Mouse (Mus musculus) G1E-ER4 (cell line): ENCODE measurements around the gene Scnn1a. TPM values are rescaled to one million over a fixed set of nuclear protein-coding genes. Genes with fewer than 3 reads are reported as not detected.

Experiments
- GATA1 ChIP-seq: IDR thresholded peaks from one replicate; pipeline ENCODE4 v1.8.0; 2012; ENCODE audit warnings: low read length, inconsistent platforms
- polyA plus RNA-seq: library from polyadenylated mRNA; stranded (reverse); fragments of >175 nt; gene quantifications from 2 replicates; pipeline ENCODE4 v1.2.3, GENCODE M21; 2012

Gene Scnn1a
- not detected in 2 replicates for polyA plus RNA-seq

DNA sequence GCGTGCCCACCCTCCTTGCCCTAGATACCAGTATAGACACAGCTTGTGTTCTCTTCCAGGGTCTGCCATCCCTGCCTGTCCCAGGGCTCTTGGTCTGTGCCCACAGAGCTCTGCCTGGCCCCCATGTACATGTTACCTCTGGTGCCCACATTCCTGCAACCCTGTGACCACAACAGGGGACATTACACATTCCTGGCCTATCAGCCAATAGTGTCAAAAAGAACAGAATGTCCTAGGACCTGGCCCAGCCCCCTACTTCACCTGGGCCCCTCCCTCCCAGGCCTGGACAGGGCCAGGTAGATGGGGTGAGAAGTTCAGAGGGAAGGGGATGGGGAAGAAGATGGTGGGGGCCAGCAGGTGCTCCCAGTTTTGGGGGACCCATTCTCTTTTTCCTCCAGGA, at the start of gene Scnn1a:
Gene Scnn1a (plus strand): TSS at position 337 of the 400 bp plus-strand sequence.
- TF ChIP-seq GATA1, result no peak

DNA sequence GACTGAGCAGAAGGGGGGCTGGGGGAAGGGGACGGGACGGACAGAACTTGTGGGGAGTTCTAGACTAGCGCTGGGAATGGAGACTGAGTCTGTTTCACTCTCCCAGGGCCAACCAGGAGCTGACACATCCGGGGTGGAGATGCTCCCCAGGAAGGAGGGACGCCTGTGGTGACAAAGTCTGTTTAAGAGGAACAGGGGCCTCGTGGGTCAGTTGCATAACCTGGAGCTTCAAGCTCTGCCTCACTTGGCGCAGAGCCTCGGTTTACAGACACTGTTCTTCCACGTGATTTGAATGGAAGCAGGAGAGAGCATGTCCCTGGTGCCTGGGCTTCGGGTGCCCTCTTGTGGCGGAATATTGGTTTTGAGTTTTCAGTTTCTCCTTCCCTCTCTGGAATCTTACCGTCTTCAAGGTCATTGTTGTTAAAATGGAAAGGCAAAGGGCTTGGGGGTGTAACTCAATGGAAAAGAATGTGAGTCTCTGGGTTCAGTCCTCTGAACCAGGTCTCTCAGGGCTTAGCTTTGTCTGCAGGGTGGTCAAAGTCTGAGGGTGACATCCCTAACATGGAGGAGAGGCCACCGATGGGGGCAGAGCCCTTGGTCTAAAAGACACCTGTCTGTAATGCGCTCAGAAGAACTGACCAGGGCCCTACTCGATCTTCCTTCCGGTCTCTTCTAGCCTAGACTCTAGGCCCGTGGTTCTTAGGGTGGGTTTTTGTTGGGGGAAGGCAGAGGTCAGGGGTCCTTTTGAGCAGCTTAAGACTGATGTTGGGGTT, 48.8 kb upstream of the Scnn1a start:
- TF ChIP-seq GATA1, result no peak

DNA sequence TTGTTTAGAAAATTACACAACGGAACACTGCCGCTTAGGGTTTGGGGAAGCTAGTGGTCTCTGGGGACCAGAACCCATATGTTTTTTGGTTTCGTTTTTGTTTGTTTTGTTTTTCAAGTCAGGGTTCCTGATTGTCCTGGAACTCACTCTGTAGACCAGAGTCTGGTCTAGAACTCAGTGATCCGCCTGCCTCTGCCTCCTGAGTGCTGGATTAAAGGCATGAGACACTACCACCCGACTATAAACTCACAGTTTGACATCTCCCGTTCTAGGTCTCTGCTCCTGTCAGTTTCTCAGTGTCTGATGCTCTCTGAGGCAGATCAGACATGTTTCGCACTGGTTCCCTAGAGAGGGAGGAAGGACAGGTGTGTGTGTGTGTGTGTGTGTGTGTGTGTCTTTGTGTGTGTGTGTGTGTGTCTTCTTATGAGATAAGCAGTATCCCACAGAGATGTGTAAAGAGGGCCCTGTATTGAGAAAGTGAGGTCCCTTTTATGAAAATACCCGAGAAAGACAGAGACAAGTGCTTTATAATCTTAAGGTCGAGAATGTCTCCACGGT, 48.2 kb upstream of the Scnn1a start:
- TF ChIP-seq GATA1, result no peak

DNA sequence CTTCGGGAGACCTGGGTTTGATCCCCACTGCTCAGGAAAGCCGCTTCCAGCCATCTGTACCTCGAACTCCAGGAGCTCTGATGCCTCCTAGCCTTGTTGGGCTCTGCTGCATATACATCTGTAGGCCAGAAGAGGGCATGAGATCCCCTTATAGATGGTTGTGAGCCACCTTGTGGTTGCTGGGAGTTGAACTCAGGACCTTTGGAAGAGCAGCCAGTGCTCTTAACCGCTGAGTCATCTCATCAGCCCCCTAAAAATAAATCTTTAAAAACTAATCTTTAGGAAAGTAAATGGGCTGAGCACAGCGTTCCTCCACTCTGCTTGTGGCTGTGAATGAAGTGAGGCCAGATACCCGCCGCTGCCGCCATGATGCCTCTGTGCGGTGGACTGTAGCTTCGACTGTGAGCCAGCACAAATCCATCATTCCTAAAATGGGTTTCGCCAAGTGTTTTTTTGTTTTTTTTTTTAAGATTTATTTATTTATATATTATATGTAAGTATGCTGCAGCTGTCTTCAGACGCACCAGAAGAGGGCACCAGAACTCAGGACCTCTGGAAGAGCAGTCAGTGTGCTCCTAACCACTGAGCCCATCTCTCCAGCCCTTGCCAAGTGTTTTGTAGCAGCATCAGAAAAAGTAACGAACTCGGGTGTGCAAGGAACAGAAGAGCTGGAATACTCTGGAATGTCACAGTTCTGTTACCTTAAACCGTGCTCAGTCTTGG, 45.5 kb upstream of the Scnn1a start:
- TF ChIP-seq GATA1, result no peak

DNA sequence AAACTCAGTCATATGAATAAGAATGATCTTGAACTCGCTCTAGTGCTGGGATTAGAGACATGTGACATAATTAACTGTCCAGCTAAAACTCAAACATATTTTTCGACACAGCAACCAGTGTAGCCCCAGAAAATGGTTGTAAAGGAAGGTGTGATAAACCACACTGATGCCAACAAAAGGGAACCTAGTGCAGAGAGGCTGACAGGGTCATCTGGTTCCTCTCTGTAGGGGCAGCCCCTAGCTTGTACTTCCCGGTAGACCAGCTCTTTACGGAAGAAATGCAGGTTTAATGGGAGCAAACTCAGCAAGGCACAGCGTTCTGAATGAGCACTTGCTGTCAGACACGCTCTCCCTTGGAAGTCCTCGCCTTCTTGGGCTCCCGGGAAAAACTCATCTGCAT, 40.7 kb upstream of the Scnn1a start:
- TF ChIP-seq GATA1, result no peak

DNA sequence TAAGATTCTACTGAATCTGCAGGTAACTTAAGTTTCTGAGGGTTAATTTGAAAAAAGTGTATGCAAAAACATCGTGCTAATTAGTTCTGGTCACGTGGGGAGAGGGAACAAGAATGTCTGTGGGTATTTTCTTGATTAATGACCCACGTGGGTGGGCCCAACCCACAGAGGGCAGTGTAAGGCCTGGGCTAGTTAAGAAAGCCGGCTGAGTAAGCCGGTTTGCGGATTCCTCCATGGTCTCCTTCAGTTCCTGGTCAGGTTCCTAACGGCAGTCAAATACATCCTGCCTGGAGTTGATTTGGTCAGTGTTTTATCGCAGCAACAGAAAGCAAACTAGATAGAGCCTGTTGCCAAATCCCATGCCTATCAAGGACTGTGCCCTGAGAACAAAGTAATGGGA, 36.2 kb upstream of the Scnn1a start:
- no peak for TF ChIP-seq GATA1

DNA sequence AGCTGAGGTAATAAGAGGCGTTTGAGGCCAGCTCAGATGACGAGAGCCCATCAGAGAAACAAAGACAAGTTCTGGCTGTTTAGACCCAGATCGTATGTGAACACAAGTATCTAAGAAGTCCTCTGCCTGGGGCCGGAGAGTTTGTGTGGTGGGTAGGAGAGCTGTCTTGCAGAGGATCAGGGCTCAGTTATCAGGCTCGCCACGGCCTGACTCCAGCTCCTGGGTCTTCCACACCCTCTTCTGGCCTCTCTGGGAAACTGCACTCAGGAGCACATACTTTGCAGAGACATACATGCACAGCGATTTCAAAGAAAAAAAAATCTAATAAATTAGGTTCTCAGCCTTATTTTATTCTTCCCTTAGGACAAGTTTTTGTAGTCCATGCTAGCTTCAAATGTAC, 35.7 kb upstream of the Scnn1a start:
- TF ChIP-seq GATA1, result no peak

DNA sequence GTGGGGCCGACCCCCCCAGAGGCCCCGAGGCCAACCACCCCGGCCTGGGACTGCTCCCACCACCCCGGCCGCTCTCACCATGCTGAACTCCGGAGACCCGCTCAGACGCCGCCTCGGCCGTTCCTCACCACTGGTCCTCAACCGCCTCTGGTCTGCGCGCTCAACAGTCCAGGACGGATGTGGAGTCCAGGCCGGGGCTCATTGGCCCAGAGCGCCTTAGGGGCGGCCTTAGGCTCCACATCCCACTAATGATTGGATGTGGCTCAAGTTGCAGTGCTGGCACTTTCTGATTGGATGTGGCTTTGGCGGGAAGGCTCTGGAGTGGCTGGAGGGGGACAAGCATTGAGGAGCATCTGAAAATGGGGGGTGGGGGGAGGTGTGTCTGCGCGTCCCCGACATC, 34.6 kb upstream of the Scnn1a start, which contains the start of gene Tuba3a:
Gene Tuba3a (minus strand): TSS at position 153 of the 400 bp plus-strand sequence.
- no peak for TF ChIP-seq GATA1

DNA sequence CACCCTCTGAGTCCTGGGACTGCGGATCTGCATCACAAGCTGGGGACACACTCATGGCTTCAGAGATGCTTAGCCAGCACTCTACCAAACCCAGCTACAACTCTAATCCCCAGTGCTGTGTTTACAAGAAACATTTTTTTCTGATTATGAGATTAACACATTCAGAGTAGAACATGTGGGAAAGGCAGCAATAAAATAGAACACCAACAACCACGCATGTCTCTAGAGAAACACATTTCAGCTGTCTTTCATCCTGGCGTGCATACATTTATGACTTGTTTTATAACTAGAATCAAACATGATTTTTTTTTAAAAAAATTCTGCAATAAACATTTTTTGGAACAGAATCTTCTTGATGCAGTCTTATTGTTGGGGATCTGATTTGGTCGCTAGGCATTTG, 33.5 kb upstream of the Scnn1a start:
- no peak for TF ChIP-seq GATA1

DNA sequence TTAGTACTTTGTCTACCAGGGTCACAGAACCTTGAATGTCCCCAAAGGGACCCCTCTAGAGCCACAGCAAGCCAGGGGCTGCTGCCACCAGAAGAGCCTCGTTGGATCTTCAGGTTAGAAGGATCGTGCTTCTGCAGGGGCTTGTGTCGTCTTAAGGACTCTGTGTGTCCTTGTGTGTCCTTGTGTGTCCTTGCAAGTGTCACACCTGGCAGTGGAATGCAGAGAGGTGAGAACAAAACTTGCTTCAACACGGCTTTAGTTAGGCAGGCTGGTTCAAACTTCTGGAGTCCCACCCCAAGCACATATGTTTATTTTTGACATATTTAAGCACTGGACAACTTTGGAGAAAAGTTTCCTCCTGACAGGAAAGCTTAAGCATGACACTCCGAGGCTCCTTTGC, 31.7 kb upstream of the Scnn1a start:
- no peak for TF ChIP-seq GATA1

DNA sequence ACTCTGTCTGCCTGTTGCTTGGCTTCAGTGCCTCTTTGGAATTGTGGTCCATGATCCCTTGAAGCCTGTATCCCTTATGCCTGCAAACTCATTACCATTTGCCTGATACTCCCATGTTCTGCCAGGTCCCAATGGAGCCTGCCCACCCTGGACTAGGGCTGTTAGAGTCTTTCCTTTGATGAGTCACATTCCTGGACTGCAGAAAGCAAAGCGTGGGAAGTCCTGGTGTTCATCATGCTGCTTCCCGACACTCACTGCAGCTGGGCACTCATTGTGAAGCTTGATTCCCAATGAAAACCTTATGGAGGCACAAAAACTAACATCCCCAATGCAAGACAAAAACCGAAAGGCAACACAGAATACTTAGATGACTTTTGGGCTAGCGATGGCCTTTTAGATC, 29.1 kb upstream of the Scnn1a start:
- TF ChIP-seq GATA1, result no peak

DNA sequence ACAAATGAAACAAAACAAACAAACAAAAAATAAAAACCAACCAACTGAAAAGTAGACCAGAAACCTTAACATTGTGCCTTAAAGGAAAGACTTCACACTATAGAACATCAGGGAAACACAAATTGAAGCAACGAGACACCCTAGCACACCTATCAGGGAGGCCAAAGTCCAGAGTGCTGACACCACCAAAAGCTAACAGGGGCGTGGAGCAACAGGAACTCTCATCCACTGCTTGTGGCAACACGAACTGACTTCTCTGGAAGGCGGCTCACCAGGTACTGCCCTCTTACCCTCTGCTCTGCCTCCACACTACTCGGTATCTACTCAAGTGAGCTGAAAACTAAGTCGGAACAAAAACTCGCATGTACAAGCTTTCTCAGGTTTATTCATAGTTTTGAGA, 28.2 kb upstream of the Scnn1a start:
- no peak for TF ChIP-seq GATA1

DNA sequence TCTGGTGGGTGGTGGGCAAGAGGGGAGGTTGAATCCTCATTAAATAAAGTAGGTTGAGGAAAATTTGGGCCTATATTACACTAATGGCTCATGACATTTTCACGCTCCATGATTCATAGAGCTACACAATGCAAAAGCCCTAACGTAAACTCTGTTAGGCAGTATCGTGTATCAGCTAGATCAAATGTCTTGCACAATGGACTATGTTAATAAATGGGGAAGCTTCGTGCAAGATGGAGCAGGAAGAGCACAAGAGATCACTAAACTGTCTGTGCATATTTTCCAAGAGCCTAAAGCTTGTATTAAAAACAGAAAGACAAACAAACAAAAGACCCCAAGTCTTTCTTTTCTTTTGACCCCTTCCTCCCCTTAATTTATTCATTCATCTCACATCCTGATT, 26.4 kb upstream of the Scnn1a start:
- no peak for TF ChIP-seq GATA1

DNA sequence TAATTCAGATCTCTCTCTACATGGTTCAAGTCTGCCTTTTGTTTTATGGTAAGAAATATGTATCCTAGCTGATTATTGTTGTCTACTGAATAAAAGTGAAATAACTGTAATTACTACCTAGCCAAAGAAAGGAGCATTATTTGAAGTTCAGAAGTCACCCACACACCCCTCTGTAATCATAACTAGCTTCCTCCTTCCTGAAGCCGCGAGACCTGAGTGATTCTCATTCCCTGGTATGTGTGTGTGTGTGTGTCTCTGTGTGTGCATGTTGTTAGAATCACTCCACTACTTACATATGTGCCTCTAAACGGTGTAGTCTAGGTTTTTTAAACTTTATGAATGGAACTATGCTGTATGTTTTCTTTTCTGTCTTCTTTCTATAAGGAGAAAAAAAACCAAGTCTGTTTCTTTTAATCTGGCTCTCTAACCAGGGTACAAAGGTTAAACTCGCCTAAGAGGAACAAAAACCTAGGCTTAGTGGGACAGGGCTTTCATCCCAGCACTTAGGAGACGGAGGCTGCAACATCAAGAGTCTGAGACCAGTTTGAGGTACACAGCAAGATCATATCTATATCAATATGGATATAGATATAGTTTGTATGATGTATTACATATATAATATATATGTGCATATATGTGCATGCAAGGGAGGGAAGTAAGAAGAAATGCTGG, 23.2 kb upstream of the Scnn1a start:
- no peak for TF ChIP-seq GATA1

DNA sequence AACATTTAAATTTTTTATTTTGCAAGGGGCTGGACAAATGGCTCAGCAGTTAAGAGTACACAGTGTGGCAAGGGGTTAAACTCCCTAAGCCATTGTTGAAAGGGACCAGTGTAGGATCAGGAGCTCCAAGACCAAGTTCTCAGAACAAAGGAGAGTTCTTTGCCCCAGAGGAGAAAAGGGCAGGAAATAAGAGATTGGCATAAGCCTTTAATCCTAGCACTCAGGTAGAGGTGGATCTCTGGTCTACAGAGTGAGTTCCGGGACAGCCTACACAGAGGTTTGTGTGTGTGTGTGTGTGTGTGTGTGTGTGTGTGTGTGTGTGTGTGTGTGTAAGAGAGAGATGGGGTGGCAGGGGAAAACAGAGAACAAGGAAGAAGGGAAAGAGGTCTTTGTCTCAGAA, 19.5 kb upstream of the Scnn1a start:
- TF ChIP-seq GATA1, result no peak

DNA sequence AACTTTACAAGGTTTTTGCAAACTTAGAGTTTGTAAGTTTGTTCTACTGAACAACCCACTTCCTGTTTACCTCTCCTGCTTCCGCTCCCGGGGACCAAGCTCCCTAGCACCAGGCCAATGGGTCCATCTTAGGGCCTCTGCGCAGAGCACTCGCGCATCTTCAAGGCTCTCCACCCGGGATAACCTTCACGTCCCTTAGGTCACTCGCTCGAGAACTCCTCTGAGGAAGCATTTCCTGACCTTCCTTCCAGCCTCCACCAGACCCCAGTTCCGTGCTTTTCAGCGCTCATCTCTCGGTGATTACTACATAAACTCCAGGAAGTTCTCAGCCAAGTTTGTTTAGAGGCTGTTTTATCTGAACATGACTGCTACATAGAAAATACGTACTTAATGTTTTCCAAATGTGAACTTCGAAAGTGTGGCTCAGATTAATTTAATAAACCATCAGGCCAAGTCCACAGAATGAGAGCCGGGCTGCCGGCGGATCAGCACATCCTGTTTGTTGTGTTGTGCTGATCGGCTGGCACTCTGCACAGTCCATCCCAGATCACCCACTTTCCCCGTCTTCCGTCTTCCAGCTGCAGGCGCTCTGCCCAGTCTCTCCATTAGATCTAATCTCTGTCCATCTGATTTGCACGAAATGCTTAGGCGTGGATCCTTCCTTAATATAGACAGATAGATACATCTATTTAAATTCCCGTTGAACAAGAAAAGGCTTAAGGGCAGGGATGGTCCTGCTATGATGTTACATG, 18.1 kb upstream of the Scnn1a start:
- no peak for TF ChIP-seq GATA1
